Mouse (Mus musculus) urinary bladder, postnatal 25 days (tissue): Measurements from ENCODE around the gene Zdhhc25.

ENCODE experiments used
- DNase-seq: peaks from one replicate; pipeline ENCODE4 v3.0.0; 2022; ENCODE audit warnings: low spot score

Zdhhc25 gene

DNA sequence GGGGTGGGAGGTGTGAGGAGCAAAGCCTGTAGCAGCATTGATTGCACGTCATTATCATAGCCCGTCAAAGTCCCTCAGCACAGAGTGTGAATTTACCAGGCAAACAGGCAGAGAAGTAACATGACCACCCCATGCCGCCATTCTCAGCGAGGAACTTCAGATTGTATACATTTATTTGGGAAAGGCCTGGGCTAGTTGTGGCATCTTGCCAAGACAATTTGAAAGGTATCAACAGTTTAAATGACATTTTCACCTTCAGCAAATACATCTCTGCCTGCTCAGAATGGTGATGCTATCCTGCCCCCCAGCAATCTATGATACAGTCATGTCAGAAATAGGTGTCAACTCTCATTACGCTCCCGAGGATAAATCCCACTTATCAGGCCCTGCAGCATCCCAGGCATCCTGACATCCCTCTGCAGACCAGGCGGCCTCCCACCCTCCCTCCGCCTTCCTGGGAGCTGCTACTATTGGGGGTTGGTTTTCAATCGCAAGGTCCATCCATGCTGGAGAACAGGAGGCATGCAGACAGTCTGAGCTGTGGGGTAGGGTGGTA is 28.8 kb downstream of the Zdhhc25 start:
- no peak for DNase-seq

DNA sequence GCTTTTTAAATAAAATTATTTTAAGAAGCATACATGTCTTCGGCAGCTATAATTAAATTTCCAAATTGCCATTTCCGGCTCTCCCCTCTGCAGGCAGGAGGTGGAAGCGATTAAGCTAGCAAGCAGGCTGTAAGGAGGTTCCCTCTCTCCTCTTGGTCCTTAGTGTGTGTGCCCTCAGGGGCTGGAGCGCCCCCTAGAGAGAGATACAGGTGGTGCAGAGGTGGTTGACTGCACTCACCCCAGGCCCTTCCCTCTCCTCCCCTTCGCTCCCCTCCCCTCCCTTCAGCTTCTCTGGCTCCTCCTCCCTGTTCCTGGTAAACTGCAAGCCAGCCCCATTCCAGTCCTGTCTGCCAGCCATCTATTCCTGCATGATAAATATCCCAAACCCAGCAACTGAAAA is 35.1 kb downstream of the Zdhhc25 start:
- DNase-seq: no peak

DNA sequence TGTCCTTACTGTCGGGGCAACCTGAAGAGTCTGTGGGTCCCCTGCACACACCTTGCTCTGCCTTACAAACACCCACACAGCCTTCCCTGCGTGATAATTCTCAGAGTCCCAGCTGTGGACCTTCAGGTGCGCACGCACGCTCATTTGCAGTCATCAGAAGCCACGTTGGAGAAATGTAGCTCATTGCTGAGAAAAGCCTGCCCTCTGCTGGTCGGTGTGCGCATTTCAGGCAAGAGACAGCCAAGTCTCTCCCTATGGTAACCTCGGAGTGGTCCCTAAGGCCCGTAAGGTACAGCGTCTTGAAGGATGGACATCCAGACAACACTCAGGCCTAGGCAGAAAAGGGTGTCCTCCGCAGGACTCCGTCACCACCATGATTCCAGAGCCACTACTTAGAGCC is 50.9 kb downstream of the Zdhhc25 start:
- peak; percentile 48 for DNase-seq
